Mouse (Mus musculus) cortical plate, adult 2 months (tissue): ENCODE results near the gene Gm9999.

Source experiments
- CTCF ChIP-seq: fragments of 200-500 bp; IDR thresholded peaks from 2 replicates; pipeline ENCODE4 v1.5.1; 2011; ENCODE audit warnings: mild to moderate bottlenecking, control low read depth, low read length; ENCODE audit not compliant: insufficient read depth; ENCODE audit errors: extremely low read depth
- POLR2A ChIP-seq: fragments of 200-500 bp; IDR thresholded peaks from 2 replicates; pipeline ENCODE4 v1.6.1; 2011; ENCODE audit warnings: mild to moderate bottlenecking, low read length, control low read depth; ENCODE audit not compliant: insufficient read depth; ENCODE audit errors: extremely low read depth

- TF ChIP-seq CTCF (no peak), POLR2A (no peak)
Measured at GRCm38 (mm10) chr7:47003411-47004115, 20.2 kb downstream of the Gm9999 start.
